Mouse (Mus musculus) hindbrain, embryonic 13.5 days (tissue): ENCODE results near the gene Gadd45b. TPM values are rescaled to one million over a fixed set of nuclear protein-coding genes. Genes with fewer than 3 reads are reported as not detected.

Experiments used
- ATAC-seq: fragments of 200-750 bp; cut with Nextera tagmentation; 2 replicates; pipeline ENCODE4 v1.8.0; 2017; ENCODE audit warnings: moderate TSS enrichment; ENCODE audit not compliant: low FRiP score
- H3K27ac ChIP-seq: fragments of 300-500 bp; sonication (generic); 2 replicates; pipeline ENCODE4 v1.5.1; 2015; ENCODE audit warnings: inconsistent platforms, mild to moderate bottlenecking, moderate library complexity
- H3K27me3 ChIP-seq: fragments of 300-500 bp; sonication (generic); 2 replicates; pipeline ENCODE4 v1.6.1; 2015; ENCODE audit warnings: mild to moderate bottlenecking, inconsistent platforms
- H3K36me3 ChIP-seq: fragments of 300-500 bp; sonication (generic); 2 replicates; pipeline ENCODE4 v1.6.1; 2015; ENCODE audit warnings: mild to moderate bottlenecking, inconsistent platforms
- H3K4me1 ChIP-seq: fragments of 300-500 bp; sonication (generic); replicated peaks from 2 replicates; pipeline ENCODE4 v1.6.1; 2015; ENCODE audit warnings: inconsistent platforms
- H3K4me2 ChIP-seq: fragments of 300-500 bp; sonication (generic); 2 replicates; pipeline ENCODE4 v1.6.1; 2015; ENCODE audit warnings: inconsistent platforms, mild to moderate bottlenecking, moderate library complexity
- H3K4me3 ChIP-seq: fragments of 300-500 bp; sonication (generic); 2 replicates; pipeline ENCODE4 v1.5.1; 2015; ENCODE audit warnings: mild to moderate bottlenecking, inconsistent platforms
- H3K9ac ChIP-seq: fragments of 300-500 bp; sonication (generic); 2 replicates; pipeline ENCODE4 v1.6.1; 2015; ENCODE audit warnings: mild to moderate bottlenecking, inconsistent platforms
- H3K9me3 ChIP-seq: fragments of 300-500 bp; sonication (generic); 2 replicates; pipeline ENCODE4 v1.6.1; 2016; ENCODE audit warnings: inconsistent platforms
- WGBS: fragments of 180-500 bp; shearing (Covaris S2); methylation state at CpG from one replicate; pipeline ENCODE4 v1.1.7; 2015; 5-methylcytosine and 5-hydroxymethylcytosine counted together
- polyA plus RNA-seq: library from polyadenylated mRNA; unstranded; fragments of >200 nt; fragmentation: Nextera tagmentation; extraction: Ambion mirVana; gene quantifications from 2 replicates; pipeline ENCODE4 v1.2.1, GENCODE M21; 2015

Gadd45b gene
- polyA plus RNA-seq, 1 experiment from 2014 or later = 8.1 TPM

DNA sequence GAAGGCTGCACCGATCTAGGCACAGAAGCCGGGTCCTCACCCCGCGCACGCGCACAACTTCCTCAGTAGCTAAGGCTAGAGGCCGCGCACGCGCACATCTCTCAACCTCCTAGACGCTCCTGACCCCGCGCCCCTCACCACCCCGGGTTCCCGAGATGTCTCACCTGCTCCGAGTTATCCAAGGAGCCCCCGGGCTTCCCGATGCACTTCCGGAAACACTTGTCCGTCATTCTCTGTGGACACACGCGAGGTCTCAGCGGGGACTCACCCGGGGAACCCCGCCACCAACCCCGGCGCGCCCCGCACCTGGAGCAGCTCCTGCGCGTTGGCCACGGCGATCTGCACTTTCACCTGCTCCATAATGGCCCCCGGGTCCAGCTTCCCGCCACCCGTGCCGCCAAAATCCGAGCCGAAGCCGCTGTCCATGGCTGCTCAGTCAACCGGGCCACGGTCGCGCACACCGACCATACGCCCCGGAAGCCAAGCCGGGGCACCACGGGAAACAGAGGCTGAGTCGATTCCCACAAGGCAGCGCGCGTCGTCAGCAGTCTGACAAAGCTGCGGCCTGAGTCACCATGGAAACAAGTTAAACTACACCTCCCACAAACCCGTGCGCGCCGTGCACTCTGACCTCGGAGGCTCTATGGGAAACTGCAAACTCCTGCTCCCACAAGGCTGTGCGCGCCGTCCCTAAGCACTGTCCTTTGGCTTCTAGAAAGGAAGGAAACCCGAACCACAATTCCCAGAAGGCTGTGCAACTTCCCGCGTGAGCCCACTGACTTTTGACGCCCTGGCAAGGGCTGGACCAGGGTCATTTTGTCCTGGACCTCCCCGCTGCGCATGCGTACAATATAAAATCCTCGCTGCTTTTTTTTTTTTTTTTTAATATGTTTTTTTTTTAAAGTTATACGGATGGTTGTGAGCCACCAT, 29.3 kb upstream of the Gadd45b start, which contains the start of gene Timm13:
Gene Timm13 (minus strand): TSS at position 652 of the 930 bp plus-strand sequence.
- H3K4me2 ChIP-seq = peak within 1 kb of the TSS; percentile 98
- peak; percentile 94 for ATAC-seq
- H3K36me3 ChIP-seq = peaks cover 51% of the 10 kb centered on the region
- WGBS = under 1% methylated on average over 72 of the region's 72 CpGs
- H3K4me1 ChIP-seq = peaks cover 30% of the 10 kb centered on the region
- H3K9me3 ChIP-seq = no peaks in the 10 kb centered on the region
- peak within 1 kb of the TSS; percentile 93 for H3K27ac ChIP-seq
- no peaks in the 10 kb centered on the region for H3K27me3 ChIP-seq
- H3K9ac ChIP-seq = peak within 1 kb of the TSS; percentile 88
- H3K4me3 ChIP-seq = peak within 1 kb of the TSS; percentile 78

DNA sequence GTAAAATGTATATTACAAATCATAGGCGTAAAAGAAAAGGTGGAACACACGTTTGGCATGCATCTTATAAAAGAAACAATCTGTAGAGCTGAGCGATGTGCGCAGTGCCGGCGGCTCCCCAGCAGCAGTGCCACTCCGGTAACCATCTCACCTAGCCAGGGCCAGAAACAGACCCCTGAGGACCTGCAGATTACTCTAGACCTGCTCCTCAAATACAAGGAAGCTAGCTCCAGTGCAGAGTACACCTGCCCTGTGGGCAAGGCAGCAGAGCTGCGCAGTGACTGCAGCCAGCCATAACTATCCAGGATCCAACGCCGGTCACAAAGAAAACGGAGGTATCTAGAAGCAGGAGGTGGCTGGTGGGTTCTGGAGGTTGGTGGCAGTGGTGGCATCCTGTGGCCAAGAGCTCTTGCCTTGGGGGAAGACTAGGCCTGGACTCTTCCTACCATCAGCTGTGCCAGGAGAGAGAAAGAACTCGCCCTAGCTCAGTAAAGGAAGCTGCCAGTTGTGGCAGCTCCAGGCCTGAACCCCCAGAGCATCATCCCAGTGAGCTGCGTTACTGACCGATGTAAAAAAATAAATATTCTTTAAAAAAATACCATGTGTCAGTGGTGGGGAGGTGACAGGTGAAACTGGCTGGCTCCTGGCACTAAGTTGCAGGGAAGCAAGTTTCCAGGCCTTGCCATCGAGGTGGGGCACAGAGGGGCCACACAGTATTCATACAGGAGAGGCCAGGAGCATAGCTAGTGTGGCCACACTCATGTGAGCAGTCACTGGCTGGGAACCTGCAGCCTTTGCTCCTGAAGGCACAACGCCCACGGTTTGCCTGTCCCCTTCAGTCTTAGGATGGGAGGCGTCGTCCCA, 28.2 kb upstream of the Gadd45b start:
- Histone ChIP-seq H3K9me3 (no peaks in the 10 kb centered on the region), H3K27me3 (no peaks in the 10 kb centered on the region), H3K4me3 (peak overlapping the region; percentile 78; the same call in 1 of the 2 replicates), H3K4me1 (peaks cover 30% of the 10 kb centered on the region), H3K4me2 (peak overlapping the region; percentile 40), H3K36me3 (peaks cover 62% of the 10 kb centered on the region), H3K27ac (peak overlapping the region; percentile 52), H3K9ac (peak overlapping the region; percentile 44; the same call in 1 of the 2 replicates)
- 90% methylated on average over 19 of the region's 19 CpGs for WGBS
- ATAC-seq = no peak

DNA sequence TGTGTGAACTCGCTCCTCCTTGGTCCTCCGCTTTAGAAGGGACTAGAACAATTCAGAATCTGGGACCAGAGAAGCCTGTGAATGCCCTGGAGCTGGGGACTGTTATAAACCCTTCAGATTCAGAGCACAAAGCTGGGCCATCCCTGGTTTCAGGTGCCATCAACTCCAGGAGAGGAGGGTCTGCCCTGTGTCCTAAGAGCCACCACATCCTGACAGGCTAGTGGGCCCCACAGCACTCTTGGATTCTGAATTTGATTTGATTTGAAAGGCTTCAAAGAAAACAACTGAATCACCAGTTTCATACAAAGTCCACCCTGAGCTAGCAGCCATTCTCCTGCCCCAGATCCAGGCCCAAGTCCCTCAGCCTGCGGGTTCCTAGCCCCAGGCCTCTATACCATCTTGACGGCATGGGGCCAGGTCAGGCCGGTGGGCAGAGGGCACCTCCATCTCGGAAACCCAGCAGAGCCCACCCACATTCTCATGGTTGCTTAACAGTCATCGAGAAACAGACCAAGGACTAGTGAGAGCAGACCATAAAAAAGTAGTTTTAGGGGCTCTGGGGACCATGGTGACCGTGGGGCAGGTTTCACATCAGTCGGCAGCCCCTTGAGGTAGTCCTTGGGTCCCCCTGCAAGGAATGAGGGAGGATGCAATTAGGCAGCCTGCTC, 27.5 kb upstream of the Gadd45b start:
- no peak overlapping the region for H3K4me2 ChIP-seq
- H3K27me3 ChIP-seq = no peaks in the 10 kb centered on the region
- H3K36me3 ChIP-seq = peaks cover 66% of the 10 kb centered on the region
- H3K9ac ChIP-seq = peak overlapping the region; percentile 44; the same call in 1 of the 2 replicates
- ATAC-seq = no peak
- no peak overlapping the region for H3K4me3 ChIP-seq
- no peaks in the 10 kb centered on the region for H3K9me3 ChIP-seq
- peaks cover 30% of the 10 kb centered on the region for H3K4me1 ChIP-seq
- no peak overlapping the region for H3K27ac ChIP-seq
- 95% methylated on average over 9 of the region's 9 CpGs for WGBS

DNA sequence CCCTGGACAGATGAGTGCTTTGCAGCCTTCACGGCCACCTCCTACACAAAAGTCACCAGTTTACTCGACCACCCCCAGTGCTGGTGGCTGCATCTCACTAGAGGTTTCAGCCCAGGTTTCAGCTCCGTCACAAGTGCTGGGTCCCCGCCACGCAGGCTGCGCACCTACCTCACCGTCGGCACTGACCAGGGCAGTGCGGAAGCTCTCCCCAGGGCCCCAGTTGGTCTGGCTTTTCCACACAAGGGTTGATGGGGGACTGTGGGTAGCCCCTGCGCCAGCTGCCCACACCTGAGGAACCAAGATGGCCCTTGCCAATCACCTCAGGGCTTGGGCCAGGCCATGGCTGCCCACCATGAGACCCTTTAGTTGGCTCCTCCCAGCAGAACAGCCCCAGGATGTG, 26.6 kb upstream of the Gadd45b start:
- H3K4me3 ChIP-seq = no peak overlapping the region
- H3K27ac ChIP-seq = no peak overlapping the region
- ATAC-seq = no peak
- H3K4me2 ChIP-seq = no peak overlapping the region
- 94% methylated on average over 10 of the region's 10 CpGs for WGBS
- H3K9ac ChIP-seq = no peak overlapping the region
- H3K4me1 ChIP-seq = peaks cover 22% of the 10 kb centered on the region
- H3K36me3 ChIP-seq = peaks cover 74% of the 10 kb centered on the region
- no peaks in the 10 kb centered on the region for H3K9me3 ChIP-seq
- H3K27me3 ChIP-seq = no peaks in the 10 kb centered on the region

DNA sequence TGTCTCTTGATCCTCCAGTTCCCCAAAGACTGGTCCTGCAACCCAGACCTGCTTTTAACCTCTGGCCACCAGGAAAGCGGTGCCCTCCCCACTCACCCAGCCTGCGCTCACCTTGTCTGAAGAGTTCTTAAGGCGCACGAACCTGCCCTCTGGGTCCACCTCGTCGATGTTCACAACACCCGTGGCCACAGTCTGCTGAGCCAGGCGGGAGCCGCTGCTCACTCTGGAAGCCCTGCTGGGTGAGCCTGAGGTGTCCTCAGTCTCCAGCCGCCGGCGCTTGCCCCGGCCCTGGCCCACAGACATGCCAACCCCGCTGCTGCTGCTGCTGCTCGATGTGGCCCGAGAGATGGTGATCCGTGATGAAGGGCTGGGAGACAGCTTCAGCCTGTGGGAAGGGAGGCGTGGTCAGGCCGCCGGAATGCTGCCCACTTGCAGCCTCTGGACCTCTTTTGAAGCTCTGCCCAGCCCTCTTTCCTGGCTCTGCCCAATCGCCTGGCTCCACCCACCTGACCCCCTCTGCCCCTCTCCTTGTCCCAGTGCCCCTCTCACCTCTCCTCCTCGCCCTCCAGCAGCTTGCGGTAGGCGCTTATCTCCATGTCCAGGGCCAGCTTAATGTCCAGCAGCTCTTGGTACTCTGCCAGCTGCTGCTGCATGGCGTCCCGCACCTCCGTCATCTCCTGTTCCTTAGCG, 25.7 kb upstream of the Gadd45b start:
- WGBS = 88% methylated on average over 28 of the region's 28 CpGs
- Histone ChIP-seq H3K9me3 (no peaks in the 10 kb centered on the region), H3K9ac (no peak overlapping the region), H3K27ac (no peak overlapping the region), H3K36me3 (peaks cover 74% of the 10 kb centered on the region), H3K27me3 (no peaks in the 10 kb centered on the region), H3K4me2 (no peak overlapping the region), H3K4me1 (peaks cover 14% of the 10 kb centered on the region), H3K4me3 (no peak overlapping the region)
- no peak for ATAC-seq

DNA sequence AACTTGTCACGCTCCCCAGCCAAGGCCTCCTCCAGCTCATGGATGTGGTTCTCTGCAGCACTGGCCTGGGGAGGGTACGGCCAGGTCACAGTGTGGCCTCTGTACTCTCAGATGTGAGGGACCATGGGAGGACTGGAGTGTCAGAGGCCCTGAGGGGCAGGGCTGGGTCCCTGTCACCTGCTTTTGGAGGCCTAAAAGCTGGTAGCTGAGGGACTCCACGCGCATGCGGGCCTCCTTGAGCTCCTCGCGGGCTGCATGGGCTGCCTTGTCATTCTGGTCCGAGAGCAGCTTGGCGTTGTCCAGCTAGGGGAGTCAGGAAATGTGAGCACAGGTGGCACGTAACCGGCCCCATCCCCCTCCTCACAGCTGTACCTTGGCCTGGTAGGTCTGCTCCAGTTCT, 25.2 kb upstream of the Gadd45b start:
- Histone ChIP-seq H3K4me3 (no peak overlapping the region), H3K9me3 (no peaks in the 10 kb centered on the region), H3K9ac (no peak overlapping the region), H3K27me3 (no peaks in the 10 kb centered on the region), H3K4me2 (no peak overlapping the region), H3K27ac (no peak overlapping the region), H3K36me3 (peaks cover 76% of the 10 kb centered on the region), H3K4me1 (peaks cover 9% of the 10 kb centered on the region)
- 92% methylated on average over 11 of the region's 11 CpGs for WGBS
- no peak for ATAC-seq

DNA sequence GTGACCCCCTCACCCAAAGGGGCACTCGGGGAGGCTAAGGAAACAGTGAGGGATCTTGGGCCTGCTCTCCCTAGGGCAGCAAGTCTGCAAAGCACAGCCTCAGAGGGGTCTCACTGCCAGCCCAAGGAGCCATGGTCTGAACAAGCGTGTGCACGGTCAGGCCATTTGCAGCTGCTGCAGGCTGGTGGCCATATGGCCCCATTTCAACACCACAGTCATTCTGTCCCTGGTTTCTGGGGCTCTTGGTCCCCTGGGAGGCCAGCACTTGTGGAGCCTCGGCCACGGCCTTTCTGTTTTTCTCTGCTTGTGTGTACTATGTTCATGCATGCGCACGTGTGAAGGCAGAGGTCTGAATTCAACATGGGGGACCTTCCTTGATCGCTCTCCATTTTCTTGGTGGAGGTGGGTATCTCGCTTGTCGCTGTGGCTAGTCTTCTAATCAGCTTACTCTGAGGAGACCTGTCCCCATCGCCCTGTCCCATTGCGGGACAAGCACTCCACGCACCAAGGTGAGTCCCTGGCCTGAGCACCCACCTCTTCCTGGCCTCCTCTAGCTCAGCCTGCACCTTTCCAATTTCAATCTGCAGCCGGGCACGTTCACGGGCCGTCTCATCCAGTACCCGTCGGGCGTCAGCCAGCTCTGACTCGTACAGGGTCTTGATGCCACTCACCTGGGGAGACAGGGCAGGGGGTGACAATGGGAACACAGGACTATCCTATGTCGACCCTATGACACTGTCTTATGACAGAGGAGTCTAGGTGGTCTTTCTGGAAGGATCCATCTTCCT, 20.3 kb upstream of the Gadd45b start:
- Histone ChIP-seq H3K4me2 (no peak overlapping the region), H3K9ac (no peak overlapping the region), H3K9me3 (no peaks in the 10 kb centered on the region), H3K27ac (no peak overlapping the region), H3K4me1 (peaks cover 3% of the 10 kb centered on the region; the same call in 1 of the 2 replicates), H3K36me3 (peaks cover 91% of the 10 kb centered on the region), H3K27me3 (no peaks in the 10 kb centered on the region), H3K4me3 (no peak overlapping the region)
- WGBS = 91% methylated on average over 22 of the region's 22 CpGs
- ATAC-seq = no peak

DNA sequence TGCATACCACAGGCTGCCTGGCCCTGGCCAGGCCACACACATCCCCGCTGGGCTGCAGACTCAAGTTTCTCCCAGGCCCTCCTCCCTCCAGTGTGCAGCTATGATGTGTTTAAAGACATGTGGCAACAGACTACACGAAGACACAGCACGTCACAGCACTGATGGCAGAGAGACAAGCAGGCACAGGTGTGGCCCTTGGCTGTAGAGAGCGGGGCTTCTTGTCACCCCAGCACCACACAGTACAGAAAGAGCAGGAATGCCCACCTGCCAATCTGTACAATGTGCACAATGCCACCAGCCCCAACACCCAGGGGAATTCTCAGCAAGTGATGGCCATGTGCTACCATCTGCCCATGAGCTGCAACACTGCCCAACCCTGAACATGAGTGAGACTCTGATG, 18.5 kb upstream of the Gadd45b start:
- H3K9me3 ChIP-seq = no peaks in the 10 kb centered on the region
- WGBS = 91% methylated on average over 4 of the region's 4 CpGs
- peaks cover 20% of the 10 kb centered on the region for H3K4me1 ChIP-seq
- H3K27me3 ChIP-seq = no peaks in the 10 kb centered on the region
- peaks cover 86% of the 10 kb centered on the region for H3K36me3 ChIP-seq
- no peak overlapping the region for H3K27ac ChIP-seq
- H3K4me3 ChIP-seq = no peak overlapping the region
- H3K9ac ChIP-seq = no peak overlapping the region
- ATAC-seq = no peak
- H3K4me2 ChIP-seq = no peak overlapping the region

DNA sequence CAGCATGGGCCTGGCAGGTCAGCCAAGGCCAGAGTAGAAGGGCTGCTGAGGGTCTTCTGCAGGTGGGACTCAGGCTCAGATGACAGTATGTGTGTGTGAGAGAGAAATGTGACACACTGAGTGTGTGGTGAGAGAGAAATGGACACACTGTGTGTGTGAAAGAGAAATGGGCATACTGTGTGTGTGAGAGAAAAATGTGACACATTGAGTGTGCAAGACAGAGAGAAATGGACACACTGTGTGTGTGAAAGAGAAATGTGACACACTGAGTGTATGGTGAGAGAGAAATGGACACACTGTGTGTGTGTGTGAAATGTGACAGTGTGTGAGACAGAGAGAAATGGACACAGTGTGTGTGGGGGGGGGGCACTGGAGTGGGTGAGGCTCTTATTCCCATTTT, 18.0 kb upstream of the Gadd45b start:
- no peak for ATAC-seq
- no peaks in the 10 kb centered on the region for H3K9me3 ChIP-seq
- H3K36me3 ChIP-seq = peaks cover 83% of the 10 kb centered on the region
- peaks cover 26% of the 10 kb centered on the region for H3K4me1 ChIP-seq
- no peak overlapping the region for H3K4me3 ChIP-seq
- no peak overlapping the region for H3K4me2 ChIP-seq
- H3K27me3 ChIP-seq = no peaks in the 10 kb centered on the region
- no peak overlapping the region for H3K9ac ChIP-seq
- no peak overlapping the region for H3K27ac ChIP-seq

DNA sequence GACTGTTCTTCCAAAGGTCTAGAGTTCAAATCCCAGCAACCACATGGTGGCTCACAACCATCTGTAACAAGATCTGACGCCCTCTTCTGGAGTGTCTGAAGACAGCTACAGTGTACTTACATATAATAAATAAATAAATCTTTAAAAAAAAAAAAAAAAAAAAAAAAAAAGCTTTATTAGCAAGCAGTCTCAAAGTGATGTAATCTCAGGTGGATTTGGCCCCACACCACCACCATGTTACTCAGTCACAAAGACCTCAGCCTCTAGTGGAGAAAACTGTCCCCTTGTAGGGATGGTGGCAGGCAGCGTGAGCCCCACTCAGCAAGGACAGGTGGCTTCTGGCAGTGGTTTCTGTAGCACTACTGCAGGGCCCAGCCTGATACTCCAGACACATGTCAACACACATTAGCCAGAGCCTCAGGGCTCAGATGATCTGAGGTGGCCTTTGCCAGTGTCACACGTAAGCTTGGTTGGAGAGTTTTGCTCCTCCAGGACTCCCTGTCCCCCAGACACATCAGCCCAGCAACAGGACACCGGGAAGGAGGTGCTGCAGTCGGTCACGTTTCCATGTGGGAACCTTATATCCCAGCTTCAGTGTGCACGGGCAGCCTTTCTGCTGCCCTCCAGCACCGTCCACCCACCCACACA, 16.4 kb upstream of the Gadd45b start:
- no peak for ATAC-seq
- H3K36me3 ChIP-seq = peaks cover 67% of the 10 kb centered on the region

More for the DNA sequence above, 16.4 kb upstream of the Gadd45b start:
- Histone ChIP-seq H3K9me3 (no peaks in the 10 kb centered on the region), H3K4me3 (no peak overlapping the region), H3K4me1 (peaks cover 33% of the 10 kb centered on the region), H3K27ac (no peak overlapping the region), H3K9ac (0 out of 2 replicates have a peak overlapping the region, but pooled peaks have one; percentile 19), H3K27me3 (no peaks in the 10 kb centered on the region), H3K4me2 (no peak overlapping the region)
- 85% methylated on average over 8 of the region's 8 CpGs for WGBS
